Mouse (Mus musculus) CH12F3 (cell line): ENCODE measurements around the gene P2ry12.

ENCODE experiments used
- in situ Hi-C: fragments of 300-500 bp; cut with MboI; formaldehyde crosslinking; loops from 2 replicates; pipeline ENCODE4 v1.14.3; 2020; ENCODE audit warnings: low sequenced_read_pairs

P2ry12 gene

GRCm38 (mm10) chr3:59262704-59263103 lies at the start of gene P2ry12:
TSS of gene P2ry12 (minus strand) at chr3:59262871.
- in situ Hi-C loops: no loop called here

- in situ Hi-C loops: no loop called here
Observed at GRCm38 (mm10) chr3:59305518-59305917, 42.8 kb upstream of the P2ry12 start.

- in situ Hi-C loops: no loop called here
Observed at GRCm38 (mm10) chr3:59304944-59305343, 42.3 kb upstream of the P2ry12 start.

- in situ Hi-C loops: no loop called here
Observed at GRCm38 (mm10) chr3:59297653-59298052, 35.0 kb upstream of the P2ry12 start.

DNA sequence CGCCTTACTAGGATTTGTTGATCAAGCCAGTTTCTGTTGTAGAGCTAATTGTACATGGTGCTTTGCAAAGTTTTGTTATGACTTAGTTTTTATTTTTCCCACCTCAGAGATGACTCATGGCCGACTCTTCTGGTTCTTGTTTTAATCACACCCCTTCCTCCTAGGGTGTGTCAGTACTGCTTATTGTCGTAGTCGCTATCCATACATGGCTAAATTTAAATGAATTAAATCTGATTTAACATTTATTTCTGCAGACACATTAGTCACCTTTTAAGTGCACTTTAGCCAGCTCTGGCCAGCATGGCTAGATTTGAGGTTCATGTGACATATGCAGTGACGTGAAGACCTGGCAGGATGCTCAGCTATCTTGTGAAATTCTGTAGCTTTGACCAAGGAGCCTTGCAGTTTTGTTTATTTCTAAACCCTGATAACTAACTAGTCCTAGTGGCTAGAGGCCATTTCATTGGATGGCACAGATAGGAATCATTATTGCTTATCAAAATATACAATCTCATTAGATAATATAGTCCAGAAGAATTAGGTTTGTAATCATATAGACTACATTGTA lies 34.0 kb upstream of the P2ry12 start:
- in situ Hi-C loops: no loop called here

DNA sequence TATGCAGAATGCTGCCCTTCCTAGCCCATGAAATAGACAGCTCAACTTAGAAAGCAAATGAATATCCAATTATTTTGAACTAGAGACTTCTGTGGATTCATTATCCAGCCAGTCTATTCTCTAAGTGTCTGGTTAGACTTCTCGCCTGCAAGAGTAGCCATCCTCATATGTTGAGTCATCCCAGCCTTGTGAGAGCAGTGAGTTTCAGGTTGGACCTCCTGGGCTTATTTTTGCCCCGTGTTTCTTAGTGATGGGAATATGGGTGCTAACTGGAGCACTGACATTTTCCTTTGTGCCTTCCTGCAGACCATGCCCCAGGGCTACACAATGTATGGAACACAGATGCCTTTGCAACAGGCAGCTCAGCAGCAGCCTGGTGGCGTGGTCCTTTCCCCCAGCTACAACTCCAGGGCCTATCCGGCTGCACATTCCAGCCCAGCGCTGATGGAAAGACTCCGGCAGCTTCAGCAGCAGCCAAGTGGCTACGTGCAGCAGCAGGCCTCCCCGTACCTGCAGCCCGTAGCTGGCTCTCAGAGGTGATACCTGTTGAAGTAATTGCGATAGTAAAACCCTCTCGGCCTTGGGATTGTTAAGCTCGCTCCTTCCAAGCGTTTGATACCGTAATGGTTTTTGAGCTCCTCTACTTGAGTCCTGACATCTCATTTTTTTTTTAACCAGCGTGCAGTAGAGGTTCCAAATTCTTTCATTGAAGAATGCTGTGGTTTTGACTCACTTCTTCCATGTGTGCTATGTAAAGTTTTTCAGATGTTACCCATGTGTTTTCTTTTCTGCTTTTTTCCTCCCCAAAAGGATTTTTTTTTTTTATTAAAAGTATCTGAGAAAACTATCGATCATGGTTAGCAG lies 33.3 kb upstream of the P2ry12 start:
- in situ Hi-C loops: no loop called here

- in situ Hi-C loops: no loop called here
Observed at GRCm38 (mm10) chr3:59293437-59294199, 30.9 kb upstream of the P2ry12 start.

DNA sequence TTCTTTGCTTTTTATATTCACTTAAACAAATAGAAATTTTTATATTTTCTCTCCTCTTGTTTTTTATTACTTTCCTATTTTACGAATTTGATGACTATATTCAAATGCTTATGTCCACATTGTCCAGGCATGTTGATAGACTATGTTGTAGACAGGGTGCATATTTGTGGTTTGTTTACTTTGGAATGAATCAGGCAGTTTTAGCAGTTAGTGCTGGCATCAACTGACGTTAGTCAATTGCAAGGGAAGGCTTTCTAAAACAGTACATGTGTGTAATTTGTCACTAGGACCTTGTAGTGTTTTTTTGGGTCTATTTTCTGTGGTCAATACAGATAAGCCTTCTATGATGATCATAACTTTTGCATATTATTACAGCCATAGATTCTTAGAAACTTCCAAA lies 27.9 kb upstream of the P2ry12 start:
- in situ Hi-C loops: no loop called here

GRCm38 (mm10) chr3:59278620-59279019 lies 15.9 kb upstream of the P2ry12 start:
- in situ Hi-C loops: no loop called here

GRCm38 (mm10) chr3:59278254-59278533 lies 15.5 kb upstream of the P2ry12 start:
- in situ Hi-C loops: no loop called here

DNA sequence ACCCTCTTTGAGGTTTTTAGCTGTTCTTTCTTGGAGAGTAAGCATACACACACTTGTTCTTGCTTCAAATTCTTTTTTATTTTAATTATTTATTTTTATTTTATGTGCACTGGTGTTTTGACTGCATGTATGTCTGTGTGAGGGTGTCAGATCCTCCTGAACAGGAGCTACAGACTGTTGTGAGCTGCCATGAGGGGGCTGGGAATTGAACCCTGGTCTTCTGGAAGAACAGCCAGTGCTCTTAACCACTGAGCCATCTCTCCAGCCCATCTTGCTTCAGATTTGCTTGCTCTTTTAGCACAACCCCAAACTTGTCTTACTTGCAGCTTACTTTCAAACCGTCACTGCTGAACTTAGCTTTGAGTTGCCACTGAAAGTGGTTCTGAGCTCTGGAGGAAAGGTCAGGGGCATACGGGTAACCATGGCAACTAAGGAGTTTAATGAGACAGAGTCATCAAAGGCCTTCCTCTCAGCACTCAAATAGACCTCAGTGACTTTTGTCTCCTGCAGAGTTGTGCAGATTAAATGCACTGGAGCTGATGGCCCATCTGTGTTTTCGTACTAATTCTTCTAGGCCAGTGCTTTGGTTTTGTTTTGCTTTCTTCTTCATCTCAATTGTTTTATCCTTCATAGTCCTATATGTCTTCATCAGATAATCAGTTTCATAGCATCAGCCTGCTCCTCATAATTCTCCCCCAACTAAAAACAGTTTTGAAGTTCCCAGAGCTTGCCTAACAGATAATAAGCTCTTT lies 15.0 kb upstream of the P2ry12 start:
- in situ Hi-C loops: no loop called here

DNA sequence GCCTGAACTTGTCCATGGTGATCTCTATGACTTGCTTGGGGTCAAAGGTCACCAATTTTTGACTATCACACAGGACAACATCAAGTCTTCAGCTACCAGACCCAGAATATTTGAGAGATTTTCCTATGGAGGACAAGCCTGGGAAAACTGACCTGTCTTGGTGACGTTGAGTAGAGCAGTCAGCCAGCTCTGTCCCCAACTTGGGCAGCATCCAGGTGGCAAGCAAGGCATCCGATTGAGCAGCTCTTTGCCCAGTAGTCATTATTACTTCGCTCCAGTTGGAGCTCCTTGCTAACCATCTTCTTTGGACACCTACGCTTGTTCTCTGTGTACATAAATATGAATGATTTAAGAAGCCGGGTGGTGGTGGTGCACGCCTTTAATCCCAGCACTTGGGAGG lies 8.1 kb upstream of the P2ry12 start:
- in situ Hi-C loops: no loop called here

DNA sequence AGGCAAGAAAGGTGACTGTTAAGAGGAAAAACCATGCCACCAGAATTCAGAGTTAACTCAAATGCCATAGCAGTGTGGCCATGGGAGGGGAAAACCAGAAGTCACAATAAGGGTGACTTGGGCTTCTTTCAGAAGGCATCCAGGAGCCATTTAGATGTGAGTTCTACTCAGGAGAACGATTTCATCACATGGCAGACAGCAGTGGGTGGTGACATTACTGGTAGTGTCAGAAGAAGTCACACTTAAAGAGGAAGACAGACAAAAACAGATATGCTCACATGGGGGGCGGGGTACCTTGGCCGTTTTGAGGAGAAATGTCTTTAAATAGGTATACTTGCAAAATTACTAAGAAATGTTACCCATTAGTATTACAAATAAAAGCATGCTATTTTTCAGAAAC lies 1.3 kb upstream of the P2ry12 start:
- in situ Hi-C loops: no loop called here

GRCm38 (mm10) chr3:59263417-59263816 lies 746 bp upstream of the P2ry12 start:
- in situ Hi-C loops: no loop called here

DNA sequence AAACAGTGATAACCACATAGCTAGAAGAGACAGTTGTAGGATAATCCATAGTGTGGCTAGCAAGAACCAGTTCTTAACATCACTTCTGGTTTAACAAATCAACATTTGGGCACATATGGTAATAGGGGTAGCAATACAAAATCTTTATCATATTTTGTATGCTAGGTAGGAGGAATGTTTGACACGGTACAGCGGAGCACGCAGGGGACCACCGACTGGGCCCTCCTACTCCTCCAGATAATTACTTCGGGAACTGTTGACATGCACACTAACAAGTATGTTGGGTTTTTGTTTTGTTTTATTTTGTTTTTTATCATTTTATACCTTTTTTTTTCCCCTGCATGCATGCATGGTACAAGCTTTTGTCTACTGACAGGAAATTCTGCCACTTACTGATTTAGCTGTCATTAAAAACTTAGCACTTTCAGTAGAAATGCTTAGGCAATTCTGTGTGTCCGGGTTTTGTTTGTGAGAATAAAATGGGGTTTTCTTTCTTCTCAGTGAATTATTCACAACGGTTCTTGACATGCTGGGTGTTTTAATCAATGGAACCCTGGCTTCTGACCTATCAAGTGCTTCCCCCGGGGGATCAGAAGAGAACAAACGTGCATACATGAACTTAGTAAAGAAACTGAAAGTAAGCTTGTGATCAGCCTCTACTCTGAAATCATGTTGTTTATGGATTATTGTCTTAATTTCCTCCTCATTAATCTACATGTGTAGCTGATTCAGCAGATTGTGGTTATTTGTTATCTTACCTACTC lies 780 bp downstream of the P2ry12 start:
- in situ Hi-C loops: no loop called here

GRCm38 (mm10) chr3:59260745-59261144 lies 1.9 kb downstream of the P2ry12 start:
- in situ Hi-C loops: no loop called here

- in situ Hi-C loops: no loop called here
Observed at GRCm38 (mm10) chr3:59257740-59258664, 4.7 kb downstream of the P2ry12 start.

DNA sequence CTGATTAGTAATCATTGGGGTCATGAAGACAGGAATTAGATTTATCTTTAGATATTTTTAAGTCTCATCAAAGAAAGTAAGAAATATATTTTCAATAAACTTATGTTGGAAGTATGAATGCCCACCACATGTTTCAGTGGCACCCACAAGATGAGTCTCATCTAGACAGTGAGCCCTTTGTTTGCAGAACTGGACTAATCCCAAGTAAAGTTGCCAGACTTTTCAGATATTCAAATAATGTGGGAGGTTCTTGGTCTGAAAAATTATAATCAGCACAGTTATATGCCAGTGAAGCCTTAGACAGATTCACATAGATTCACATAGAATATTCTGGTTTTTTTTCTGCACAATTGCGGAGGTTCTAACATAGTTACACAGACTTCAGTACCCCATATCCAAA lies 12.2 kb downstream of the P2ry12 start:
- in situ Hi-C loops: no loop called here

DNA sequence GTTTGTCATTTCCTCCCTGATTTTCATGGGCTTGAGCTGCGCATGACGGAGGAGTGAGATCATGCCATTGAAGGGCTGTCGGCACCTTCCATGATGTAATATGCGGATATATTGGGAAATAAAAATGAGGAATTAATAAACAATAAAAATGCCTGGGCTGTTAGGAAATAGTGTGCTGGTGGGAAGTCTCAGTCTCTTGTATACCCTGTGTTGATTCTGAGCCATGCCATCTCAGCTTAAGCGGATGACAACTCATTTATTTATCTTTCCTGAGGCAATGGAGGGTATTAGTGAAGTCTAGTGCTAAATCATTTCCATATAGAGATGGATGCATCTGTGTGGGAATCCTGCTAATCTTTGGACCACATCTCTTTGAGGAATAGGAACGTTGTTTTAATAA lies 14.6 kb downstream of the P2ry12 start:
- in situ Hi-C loops: no loop called here

DNA sequence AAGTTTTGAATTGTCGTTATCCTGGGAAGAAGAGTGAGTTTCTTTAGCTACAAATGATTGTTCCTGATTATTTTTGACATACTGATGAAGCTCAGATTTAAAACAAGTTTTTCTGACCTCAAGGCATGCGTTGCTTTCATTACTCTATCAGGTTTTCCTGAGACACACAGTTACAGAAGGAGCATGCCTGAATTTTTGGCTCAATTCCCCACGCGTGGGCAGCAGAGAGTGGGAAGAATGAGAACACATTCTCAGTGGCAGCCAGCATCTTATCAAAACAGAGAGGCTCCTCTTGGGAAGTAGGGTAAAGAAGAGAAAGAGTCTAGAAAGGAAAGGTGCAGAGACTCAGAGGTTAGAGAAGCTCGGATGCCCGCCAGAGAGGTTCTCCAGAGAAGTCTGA lies 19.3 kb downstream of the P2ry12 start:
- in situ Hi-C loops: no loop called here
